Mouse (Mus musculus): Measurements from ENCODE around the gene Gpx3. TPM values are rescaled to one million over a fixed set of nuclear protein-coding genes. Genes with fewer than 3 reads are reported as not detected.

Gene Gpx3
- polyA plus RNA-seq, 1 experiment from 2014 or later = 114 TPM

DNA sequence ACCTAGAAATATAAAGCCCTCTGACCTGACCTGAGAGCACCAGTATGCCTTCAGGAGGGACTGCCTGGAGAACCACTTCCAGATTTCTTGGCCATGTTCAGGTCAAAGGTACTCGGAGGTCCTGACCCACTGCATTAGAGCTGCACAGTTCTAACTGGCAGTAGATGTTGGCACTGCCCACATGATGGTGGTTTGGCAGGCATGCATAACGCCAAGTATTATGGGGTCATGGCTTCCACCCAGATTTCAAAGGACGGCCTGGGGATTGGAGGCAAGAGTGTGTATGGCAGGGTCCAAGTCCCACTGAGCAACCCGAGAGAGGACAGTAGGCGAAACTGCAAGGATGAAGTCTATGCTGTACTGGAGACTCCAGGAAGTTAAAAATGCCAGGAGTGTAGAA is 11.6 kb downstream of the Gpx3 start:
- Histone ChIP-seq H3K9me3 (ENCODE audit: control insufficient read depth, low read length) (no peaks in the 10 kb centered on the region), H3K36me3 (ENCODE audit: control insufficient read depth, insufficient read depth, low read length) (peaks cover 7% of the 10 kb centered on the region; the same call in 1 of the 2 replicates), H3K4me2 (replicated peaks; ENCODE audit: low read depth, low read length) (no peak overlapping the region), H3K27ac (ENCODE audit: low read depth, low read length) (no peak overlapping the region), H3K4me3 (ENCODE audit: low read depth, low read length) (no peak overlapping the region), H3K9ac (ENCODE audit: low read depth, low read length) (no peak overlapping the region), H3K27me3 (ENCODE audit: control insufficient read depth, insufficient read depth, low read length) (no peaks in the 10 kb centered on the region), H3K4me1 (replicated peaks; ENCODE audit: control insufficient read depth, insufficient read depth, low read length) (no peaks in the 10 kb centered on the region)
- 94% methylated on average over 5 of the region's 5 CpGs for WGBS
- DNase-seq (ENCODE audit: low spot score) (no peak), ATAC-seq (ENCODE audit: low FRiP score) (no peak)

GRCm38 (mm10) chr11:54917461-54917860 is 15.2 kb downstream of the Gpx3 start:
- no peaks in the 10 kb centered on the region for H3K27me3 ChIP-seq (ENCODE audit: control insufficient read depth, insufficient read depth, low read length)
- 94% methylated on average over 7 of the region's 7 CpGs for WGBS

DNA sequence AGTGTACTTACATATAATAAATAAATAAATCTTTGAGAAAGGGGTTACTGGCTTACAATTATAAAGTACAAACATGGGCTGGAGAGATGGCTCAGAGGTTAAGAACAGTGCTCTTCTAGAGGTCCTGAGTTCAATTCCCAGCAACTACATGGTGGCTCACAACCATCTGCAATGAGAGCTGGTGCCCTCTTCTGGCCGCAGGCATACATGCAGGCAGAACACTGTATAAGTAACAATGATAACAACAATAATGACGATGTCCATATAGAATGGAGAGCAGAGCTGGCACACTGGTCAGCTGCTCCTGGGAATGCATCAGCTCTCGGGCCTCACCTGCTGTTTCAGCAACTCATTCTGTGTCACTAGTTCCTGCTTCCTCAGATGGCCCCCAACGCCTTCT is 16.0 kb downstream of the Gpx3 start:
- H3K36me3 ChIP-seq (ENCODE audit: control insufficient read depth, insufficient read depth, low read length) = peaks cover 7% of the 10 kb centered on the region; the same call in 1 of the 2 replicates
- no peak overlapping the region for H3K4me2 ChIP-seq (replicated peaks; ENCODE audit: low read depth, low read length)
- H3K27me3 ChIP-seq (ENCODE audit: control insufficient read depth, insufficient read depth, low read length) = no peaks in the 10 kb centered on the region
- DNase-seq (ENCODE audit: low spot score) (no peak), ATAC-seq (ENCODE audit: low FRiP score) (no peak)
- H3K4me1 ChIP-seq (replicated peaks; ENCODE audit: control insufficient read depth, insufficient read depth, low read length) = peaks cover 3% of the 10 kb centered on the region; the same call in 1 of the 2 replicates
- no peak overlapping the region for H3K4me3 ChIP-seq (ENCODE audit: low read depth, low read length)
- no peak overlapping the region for H3K27ac ChIP-seq (ENCODE audit: low read depth, low read length)
- 86% methylated on average over 4 of the region's 4 CpGs for WGBS
- H3K9ac ChIP-seq (ENCODE audit: low read depth, low read length) = no peak overlapping the region
- H3K9me3 ChIP-seq (ENCODE audit: control insufficient read depth, low read length) = no peaks in the 10 kb centered on the region

More at GRCm38 (mm10) chr11:54917461-54917860, 15.2 kb downstream of the Gpx3 start:
- Histone ChIP-seq H3K9ac (ENCODE audit: low read depth, low read length) (no peak overlapping the region), H3K4me3 (ENCODE audit: low read depth, low read length) (no peak overlapping the region), H3K27ac (ENCODE audit: low read depth, low read length) (no peak overlapping the region), H3K4me2 (replicated peaks; ENCODE audit: low read depth, low read length) (no peak overlapping the region), H3K4me1 (replicated peaks; ENCODE audit: control insufficient read depth, insufficient read depth, low read length) (peaks cover 3% of the 10 kb centered on the region; the same call in 1 of the 2 replicates), H3K36me3 (ENCODE audit: control insufficient read depth, insufficient read depth, low read length) (peaks cover 7% of the 10 kb centered on the region; the same call in 1 of the 2 replicates), H3K9me3 (ENCODE audit: control insufficient read depth, low read length) (no peaks in the 10 kb centered on the region)
- ATAC-seq (ENCODE audit: low FRiP score) (no peak), DNase-seq (ENCODE audit: low spot score) (no peak)

GRCm38 (mm10) chr11:54920127-54920972 is 18.1 kb downstream of the Gpx3 start:
- ATAC-seq (ENCODE audit: low FRiP score) (no peak), DNase-seq (ENCODE audit: low spot score) (no peak)
- H3K27ac ChIP-seq (ENCODE audit: low read depth, low read length) = no peak overlapping the region
- no peaks in the 10 kb centered on the region for H3K27me3 ChIP-seq (ENCODE audit: control insufficient read depth, insufficient read depth, low read length)
- H3K9me3 ChIP-seq (ENCODE audit: control insufficient read depth, low read length) = no peaks in the 10 kb centered on the region
- WGBS = 73% methylated on average over 11 of the region's 11 CpGs
- no peak overlapping the region for H3K9ac ChIP-seq (ENCODE audit: low read depth, low read length)
- no peak overlapping the region for H3K4me2 ChIP-seq (replicated peaks; ENCODE audit: low read depth, low read length)
- peaks cover 7% of the 10 kb centered on the region; the same call in 1 of the 2 replicates for H3K36me3 ChIP-seq (ENCODE audit: control insufficient read depth, insufficient read depth, low read length)
- H3K4me3 ChIP-seq (ENCODE audit: low read depth, low read length) = no peak overlapping the region
- H3K4me1 ChIP-seq (replicated peaks; ENCODE audit: control insufficient read depth, insufficient read depth, low read length) = peaks cover 3% of the 10 kb centered on the region; the same call in 1 of the 2 replicates

DNA sequence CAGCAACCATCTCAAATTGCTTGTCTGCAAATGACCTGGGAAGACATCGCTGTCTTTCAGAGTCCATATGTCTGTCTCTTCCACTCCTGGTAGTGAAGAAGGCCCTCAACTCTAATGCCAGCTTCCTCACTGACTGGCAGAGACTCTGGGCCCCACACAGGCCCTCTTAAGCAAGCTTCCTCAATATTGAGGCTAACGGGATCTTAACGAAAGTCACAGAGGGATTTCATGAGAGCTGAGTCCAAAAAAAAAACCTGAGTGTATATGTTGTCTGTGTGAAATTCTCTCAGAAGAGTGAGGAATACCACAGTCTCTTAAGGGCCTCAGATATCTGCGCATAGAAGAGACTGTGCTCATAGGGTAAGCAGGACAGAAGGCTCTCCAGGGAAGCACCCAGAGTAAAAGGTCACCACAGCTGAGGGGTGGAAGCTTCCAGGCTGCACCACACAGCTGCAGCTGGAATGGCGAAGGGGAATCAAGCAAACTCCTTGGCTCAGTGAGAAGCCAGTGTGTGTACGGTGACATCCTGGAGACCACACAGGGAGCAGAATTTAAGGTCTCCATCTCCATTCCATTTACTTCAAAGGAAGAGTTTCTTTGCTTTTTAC is 18.8 kb downstream of the Gpx3 start:
- Histone ChIP-seq H3K4me1 (replicated peaks; ENCODE audit: control insufficient read depth, insufficient read depth, low read length) (peaks cover 3% of the 10 kb centered on the region; the same call in 1 of the 2 replicates), H3K27me3 (ENCODE audit: control insufficient read depth, insufficient read depth, low read length) (no peaks in the 10 kb centered on the region), H3K9ac (ENCODE audit: low read depth, low read length) (no peak overlapping the region), H3K9me3 (ENCODE audit: control insufficient read depth, low read length) (no peaks in the 10 kb centered on the region), H3K4me2 (replicated peaks; ENCODE audit: low read depth, low read length) (no peak overlapping the region), H3K27ac (ENCODE audit: low read depth, low read length) (no peak overlapping the region), H3K36me3 (ENCODE audit: control insufficient read depth, insufficient read depth, low read length) (peaks cover 7% of the 10 kb centered on the region; the same call in 1 of the 2 replicates), H3K4me3 (ENCODE audit: low read depth, low read length) (no peak overlapping the region)
- DNase-seq (ENCODE audit: low spot score) (no peak), ATAC-seq (ENCODE audit: low FRiP score) (no peak)
- WGBS = 69% methylated on average over 6 of the region's 6 CpGs

GRCm38 (mm10) chr11:54921798-54922197 is 19.5 kb downstream of the Gpx3 start:
- Histone ChIP-seq H3K9me3 (ENCODE audit: control insufficient read depth, low read length) (no peaks in the 10 kb centered on the region), H3K36me3 (ENCODE audit: control insufficient read depth, insufficient read depth, low read length) (peaks cover 7% of the 10 kb centered on the region; the same call in 1 of the 2 replicates), H3K27ac (ENCODE audit: low read depth, low read length) (no peak overlapping the region), H3K4me2 (replicated peaks; ENCODE audit: low read depth, low read length) (no peak overlapping the region), H3K4me1 (replicated peaks; ENCODE audit: control insufficient read depth, insufficient read depth, low read length) (peaks cover 3% of the 10 kb centered on the region; the same call in 1 of the 2 replicates), H3K27me3 (ENCODE audit: control insufficient read depth, insufficient read depth, low read length) (no peaks in the 10 kb centered on the region), H3K9ac (ENCODE audit: low read depth, low read length) (no peak overlapping the region), H3K4me3 (ENCODE audit: low read depth, low read length) (no peak overlapping the region)
- 55% methylated on average over 7 of the region's 7 CpGs for WGBS
- ATAC-seq (ENCODE audit: low FRiP score) (no peak), DNase-seq (ENCODE audit: low spot score) (no peak)

- 87% methylated on average over 3 of the region's 3 CpGs for WGBS
These were observed 20.2 kb downstream of the Gpx3 start for GRCm38 (mm10) chr11:54922488-54922887.

GRCm38 (mm10) chr11:54924145-54924544 is 21.9 kb downstream of the Gpx3 start:
- H3K9me3 ChIP-seq (ENCODE audit: control insufficient read depth, low read length) = no peaks in the 10 kb centered on the region
- H3K4me3 ChIP-seq (ENCODE audit: low read depth, low read length) = no peak overlapping the region
- H3K4me1 ChIP-seq (replicated peaks; ENCODE audit: control insufficient read depth, insufficient read depth, low read length) = peaks cover 3% of the 10 kb centered on the region; the same call in 1 of the 2 replicates
- H3K9ac ChIP-seq (ENCODE audit: low read depth, low read length) = no peak overlapping the region
- ATAC-seq (ENCODE audit: low FRiP score) = no peak
- 93% methylated on average over 14 of the region's 14 CpGs for whole genome bisulfite sequencing
- no peak overlapping the region for H3K4me2 ChIP-seq (replicated peaks; ENCODE audit: low read depth, low read length)
- no peaks in the 10 kb centered on the region for H3K36me3 ChIP-seq (ENCODE audit: control insufficient read depth, insufficient read depth, low read length)
- no peak for DNase-seq (ENCODE audit: low spot score)
- H3K27ac ChIP-seq (ENCODE audit: low read depth, low read length) = no peak overlapping the region
- H3K27me3 ChIP-seq (ENCODE audit: control insufficient read depth, insufficient read depth, low read length) = no peaks in the 10 kb centered on the region

More at GRCm38 (mm10) chr11:54922488-54922887, 20.2 kb downstream of the Gpx3 start:
- no peaks in the 10 kb centered on the region for H3K27me3 ChIP-seq (ENCODE audit: control insufficient read depth, insufficient read depth, low read length)
- H3K4me3 ChIP-seq (ENCODE audit: low read depth, low read length) = no peak overlapping the region
- peaks cover 3% of the 10 kb centered on the region; the same call in 1 of the 2 replicates for H3K4me1 ChIP-seq (replicated peaks; ENCODE audit: control insufficient read depth, insufficient read depth, low read length)
- ATAC-seq (ENCODE audit: low FRiP score) (no peak), DNase-seq (ENCODE audit: low spot score) (no peak)
- 0 out of 2 replicates have a peak, but pooled peaks cover 5% of the 10 kb centered on the region for H3K36me3 ChIP-seq (ENCODE audit: control insufficient read depth, insufficient read depth, low read length)
- no peak overlapping the region for H3K27ac ChIP-seq (ENCODE audit: low read depth, low read length)
- no peak overlapping the region for H3K4me2 ChIP-seq (replicated peaks; ENCODE audit: low read depth, low read length)
- no peaks in the 10 kb centered on the region for H3K9me3 ChIP-seq (ENCODE audit: control insufficient read depth, low read length)
- no peak overlapping the region for H3K9ac ChIP-seq (ENCODE audit: low read depth, low read length)
